Mouse (Mus musculus) liver, embryonic 14 days (tissue): ENCODE measurements around the gene Alox5. TPM values are rescaled to one million over a fixed set of nuclear protein-coding genes. Genes with fewer than 3 reads are reported as not detected.

Experiments
- polyA plus RNA-seq: library from polyadenylated mRNA; depleted of rRNA; stranded (reverse); fragments of >200 nt; gene quantifications from 2 replicates; pipeline ENCODE4 v1.2.3, GENCODE M21; 2012; rRNA removed

The Alox5 gene
- polyA plus RNA-seq: 1.1 and 1.5 TPM in 2 replicates

DNA sequence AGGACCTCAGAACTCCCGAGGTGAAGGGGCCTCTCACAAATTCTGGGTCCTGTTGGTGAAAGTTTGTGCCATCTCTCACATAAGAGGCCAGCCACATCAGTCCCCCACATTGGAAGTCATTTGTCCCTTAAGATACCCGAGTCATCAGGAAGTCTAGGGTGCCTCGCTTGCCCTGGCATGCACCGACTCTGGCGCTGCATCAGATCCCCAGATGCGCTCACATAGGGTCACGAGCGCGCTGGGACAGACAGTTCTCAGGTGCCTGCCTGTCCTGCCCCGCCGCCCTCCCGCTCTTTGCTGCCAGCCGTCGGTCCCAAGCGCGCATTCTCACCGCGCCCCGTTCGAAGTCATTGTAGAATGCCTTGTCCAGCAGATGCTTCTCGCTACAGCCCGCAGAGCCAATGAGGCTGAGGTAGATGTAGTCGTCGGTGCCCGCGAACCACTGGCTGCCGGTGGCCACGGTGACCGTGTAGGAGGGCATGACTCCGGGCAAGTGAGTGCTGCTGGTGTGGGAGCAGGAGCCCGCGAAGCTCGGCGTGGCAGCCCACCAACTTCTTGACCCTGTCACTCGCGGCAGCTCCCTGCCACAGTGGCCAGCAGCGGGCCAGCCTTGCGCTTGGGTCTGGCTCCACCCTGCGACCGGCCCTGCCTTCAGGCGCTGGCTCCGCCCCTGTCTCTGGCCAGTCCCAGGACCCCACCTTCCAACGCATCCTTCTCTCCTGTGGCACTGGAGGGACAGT, at the start of gene Alox5:
Alox5 (minus strand) TSS at position 635 of the 740 bp plus-strand sequence.

DNA sequence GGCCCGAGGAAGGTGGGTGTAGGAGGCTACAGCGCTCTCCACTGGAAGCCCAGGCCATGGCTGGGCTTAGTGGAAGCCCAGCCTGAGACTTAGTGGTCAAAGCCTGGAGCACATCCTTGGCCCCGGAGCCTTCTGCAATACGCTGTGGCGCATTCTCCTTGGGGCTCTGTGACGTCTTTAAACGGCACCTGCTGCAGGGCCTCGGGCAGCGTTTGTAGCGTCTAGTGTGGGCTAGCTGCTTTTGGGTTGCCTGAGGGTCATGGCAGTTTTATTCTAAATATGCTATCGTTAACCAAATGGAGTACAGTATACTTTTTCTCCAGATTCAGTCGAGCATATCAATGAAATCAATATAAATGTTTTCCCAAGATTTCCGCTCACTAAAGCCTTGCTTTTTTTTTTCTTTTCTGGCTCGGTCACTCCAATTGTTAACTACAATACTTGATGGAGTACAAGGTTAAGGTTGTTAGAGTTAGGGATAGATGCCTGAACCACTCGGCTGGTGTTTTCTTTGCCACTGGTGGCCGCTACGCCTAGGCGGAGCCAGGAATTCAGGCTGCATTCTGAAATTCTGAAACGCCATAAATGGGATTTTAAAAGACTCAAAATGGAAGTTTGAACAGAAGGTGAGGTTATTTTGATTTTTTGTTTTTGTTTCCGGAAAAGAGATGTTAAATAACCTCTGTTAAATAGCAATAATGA, 45.5 kb upstream of the Alox5 start, which contains the start of gene Olfr212:
Olfr212 (plus strand) TSS at position 215 of the 702 bp plus-strand sequence.

DNA sequence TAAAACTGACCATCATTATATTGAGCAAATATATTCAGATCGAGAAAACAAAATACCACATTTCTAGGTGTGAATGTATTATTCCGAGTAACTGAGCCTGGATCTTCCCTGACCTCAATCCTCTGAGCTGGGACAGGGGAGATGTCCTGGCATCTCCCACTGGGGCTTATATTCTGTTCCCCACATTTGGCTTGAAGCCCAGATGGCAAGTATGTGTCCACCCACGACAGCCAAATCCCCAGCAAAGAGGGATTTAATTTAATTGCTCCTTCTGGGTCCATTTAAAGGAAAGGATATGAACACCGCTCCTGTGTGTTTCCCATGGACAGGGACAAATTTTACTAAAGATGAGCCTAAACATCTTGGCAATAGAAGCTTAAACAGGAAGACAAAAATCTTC, 27.8 kb upstream of the Alox5 start, which contains the start of gene Olfr211:
Olfr211 (plus strand) TSS at position 301 of the 400 bp plus-strand sequence.

Other genes starting within 250 kb of the Alox5 start
- 3.3 and 3.8 TPM in 2 replicates for gene Zfand4, start 197.0 kb downstream of the Alox5 start, polyA plus RNA-seq
- gene March8, start 123.2 kb downstream of the Alox5 start, polyA plus RNA-seq: 78.4 and 104 TPM in 2 replicates
- gene Olfr211, start 27.9 kb upstream of the Alox5 start, polyA plus RNA-seq: not detected in 2 replicates
- gene Olfr212, start 45.3 kb upstream of the Alox5 start, polyA plus RNA-seq: not detected in 2 replicates
- not detected in 2 replicates for gene Olfr213, start 77.3 kb upstream of the Alox5 start, polyA plus RNA-seq
- 0.05 TPM in 2 replicates for gene Gm5580, start 90.0 kb upstream of the Alox5 start, polyA plus RNA-seq
- gene Olfr214, start 93.1 kb upstream of the Alox5 start, polyA plus RNA-seq: not detected in 2 replicates
- not detected in 2 replicates for gene Olfr215, start 123.0 kb upstream of the Alox5 start, polyA plus RNA-seq
- gene Zfp422, start 167.8 kb upstream of the Alox5 start, polyA plus RNA-seq: 10.5 and 11.3 TPM in 2 replicates
- gene Depp1, start 189.4 kb upstream of the Alox5 start, polyA plus RNA-seq: 4.0 and 4.3 TPM in 2 replicates
- 1.5 and 2.5 TPM in 2 replicates for gene Rassf4, start 212.8 kb upstream of the Alox5 start, polyA plus RNA-seq